Comparison of ENCODE assay signal across 16 mouse cellular contexts in the genomic region with DNA sequence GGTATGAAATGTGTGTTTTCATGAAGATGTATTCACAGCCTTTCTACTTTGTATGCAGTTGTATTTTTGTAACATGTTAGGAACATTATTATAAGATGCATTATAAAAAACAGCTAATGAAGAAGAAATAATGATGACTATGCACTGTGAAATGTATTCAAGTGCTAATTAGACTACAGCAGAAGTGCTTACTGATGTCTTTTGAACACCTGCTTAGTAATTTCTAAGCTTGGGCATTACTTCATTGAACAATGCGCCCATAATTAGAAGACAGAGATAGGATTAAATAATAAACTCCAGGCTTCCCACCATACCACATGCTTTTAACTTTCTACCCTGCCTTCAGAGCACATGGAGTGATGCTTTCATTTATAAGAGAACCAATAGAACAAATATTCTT.
DNase-seq lines count a peak whose midpoint lies in the region; ATAC-seq and TF ChIP-seq lines count a peak whose summit lies in the region.
"Had no signal": no experiment of that assay in that cellular context is flagged by ENCODE, and none has a peak within 500 bp of the region (broad histone marks: within the 10 kb centered on the region; RNA-seq: fewer than 3 reads in every experiment).

No protein-coding gene starts in this region.

- H3K9me3 ChIP-seq in forebrain, embryonic 12.5 days: no peaks in the 10 kb centered on the region
- H3K9me3 ChIP-seq in forebrain, embryonic 16.5 days (ENCODE audit: control insufficient read depth, low read length): no peaks in the 10 kb centered on the region
- no peaks in the 10 kb centered on the region for H3K9me3 ChIP-seq in forebrain, embryonic 14.5 days (replicated peaks; ENCODE audit: control insufficient read depth, low read length)
- no peaks in the 10 kb centered on the region for H3K9me3 ChIP-seq in heart, embryonic 12.5 days (replicated peaks)
- H3K9me3 ChIP-seq: embryonic facial prominence, embryonic 10.5 days; embryonic facial prominence, embryonic 12.5 days had no signal

- no peaks in the 10 kb centered on the region for H3K4me1 ChIP-seq in forebrain, embryonic 12.5 days
- H3K4me1 ChIP-seq in forebrain, embryonic 16.5 days (replicated peaks; ENCODE audit: control insufficient read depth, insufficient read depth, low read length): no peaks in the 10 kb centered on the region; the same call in 1 of the 2 replicates
- no peaks in the 10 kb centered on the region for H3K4me1 ChIP-seq in forebrain, embryonic 14.5 days (ENCODE audit: control insufficient read depth, insufficient read depth, low read length)
- no peaks in the 10 kb centered on the region for H3K4me1 ChIP-seq in heart, embryonic 12.5 days (replicated peaks)
- H3K4me1 ChIP-seq: embryonic facial prominence, embryonic 10.5 days; embryonic facial prominence, embryonic 12.5 days had no signal

- peak; percentile 60; the same call in 1 of the 2 replicates for ATAC-seq in forebrain, embryonic 12.5 days (ENCODE audit: low FRiP score)
- no peak for ATAC-seq in forebrain, embryonic 16.5 days
- peak; percentile 58 for ATAC-seq in forebrain, embryonic 14.5 days
- no peak for ATAC-seq in heart, embryonic 12.5 days (ENCODE audit: insufficient number of reproducible peaks, low FRiP score)

- no peak overlapping the region for H3K4me3 ChIP-seq in forebrain, embryonic 12.5 days (replicated peaks)
- no peak overlapping the region for H3K4me3 ChIP-seq in forebrain, embryonic 16.5 days (replicated peaks; ENCODE audit: low read length)
- no peak overlapping the region for H3K4me3 ChIP-seq in forebrain, embryonic 14.5 days (ENCODE audit: low read depth, low read length)
- no peak overlapping the region for H3K4me3 ChIP-seq in heart, embryonic 12.5 days
- H3K4me3 ChIP-seq: embryonic facial prominence, embryonic 10.5 days; embryonic facial prominence, embryonic 12.5 days had no signal

- no peak overlapping the region for H3K27ac ChIP-seq in forebrain, embryonic 12.5 days
- H3K27ac ChIP-seq in forebrain, embryonic 16.5 days (ENCODE audit: low read length): no peak overlapping the region
- H3K27ac ChIP-seq in forebrain, embryonic 14.5 days (ENCODE audit: low read depth, low read length): no peak overlapping the region
- H3K27ac ChIP-seq in heart, embryonic 12.5 days (ENCODE audit: poor library complexity, severe bottlenecking): no peak overlapping the region
- H3K27ac ChIP-seq: embryonic facial prominence, embryonic 10.5 days; embryonic facial prominence, embryonic 12.5 days had no signal

- no peak for TF ChIP-seq POLR2A in brain, embryonic 14.5 days (IDR thresholded peaks at IDR 0.05; ENCODE audit: borderline replicate concordance, extremely low read depth, insufficient read depth, insufficient read length, poor library complexity, severe bottlenecking)

- no peak overlapping the region for H3K9ac ChIP-seq in forebrain, embryonic 12.5 days
- no peak overlapping the region for H3K9ac ChIP-seq in forebrain, embryonic 16.5 days (replicated peaks; ENCODE audit: low read depth, low read length)
- no peak overlapping the region for H3K9ac ChIP-seq in forebrain, embryonic 14.5 days (ENCODE audit: low read length)
- H3K9ac ChIP-seq in heart, embryonic 12.5 days: no peak overlapping the region
- H3K9ac ChIP-seq: embryonic facial prominence, embryonic 12.5 days had no signal

- no peaks in the 10 kb centered on the region for H3K36me3 ChIP-seq in forebrain, embryonic 12.5 days (replicated peaks)
- H3K36me3 ChIP-seq in forebrain, embryonic 16.5 days (ENCODE audit: control insufficient read depth, insufficient read depth): no peaks in the 10 kb centered on the region
- H3K36me3 ChIP-seq in forebrain, embryonic 14.5 days (ENCODE audit: control insufficient read depth, insufficient read depth, low read length): no peaks in the 10 kb centered on the region
- H3K36me3 ChIP-seq in heart, embryonic 12.5 days: no peaks in the 10 kb centered on the region
- H3K36me3 ChIP-seq: embryonic facial prominence, embryonic 10.5 days; embryonic facial prominence, embryonic 12.5 days had no signal

- peak; percentile 33 for DNase-seq in brain, embryonic 14.5 days (ENCODE audit: low read depth)
- DNase-seq in forebrain, embryonic 14.5 days (ENCODE audit: low spot score): peak; percentile 24
- DNase-seq in ovary, adult 18-20 months (ENCODE audit: low spot score): no peak
- DNase-seq: adrenal gland, adult 2 months; adrenal gland, postnatal 10 days; adrenal gland, postnatal 25 days; cerebellum, adult 11-12 months; cerebellum, adult 2 months; cerebellum, adult 9-10 months; cerebellum, postnatal 10 days; cerebellum, postnatal 25 days had no signal

- no peak for TF ChIP-seq CTCF in brain, embryonic 14.5 days (IDR thresholded peaks at IDR 0.05; ENCODE audit: borderline replicate concordance, extremely low read depth, insufficient read depth, insufficient read length)

- no peak overlapping the region for H3K4me2 ChIP-seq in forebrain, embryonic 12.5 days
- H3K4me2 ChIP-seq in forebrain, embryonic 16.5 days (ENCODE audit: low read length): no peak overlapping the region
- H3K4me2 ChIP-seq in forebrain, embryonic 14.5 days (ENCODE audit: low read length): no peak overlapping the region
- no peak overlapping the region for H3K4me2 ChIP-seq in heart, embryonic 12.5 days
- H3K4me2 ChIP-seq: embryonic facial prominence, embryonic 12.5 days had no signal

- 58% methylated on average over 1 of the region's 1 CpGs for WGBS in forebrain, embryonic 12.5 days
- 45% methylated on average over 1 of the region's 1 CpGs for WGBS in forebrain, embryonic 16.5 days
- 72% methylated on average over 1 of the region's 1 CpGs for WGBS in forebrain, embryonic 14.5 days
- 73% methylated on average over 1 of the region's 1 CpGs for WGBS in heart, embryonic 12.5 days

- H3K27me3 ChIP-seq in forebrain, embryonic 12.5 days: no peaks in the 10 kb centered on the region
- no peaks in the 10 kb centered on the region for H3K27me3 ChIP-seq in forebrain, embryonic 16.5 days (replicated peaks; ENCODE audit: control insufficient read depth, insufficient read depth, low read length)
- no peaks in the 10 kb centered on the region for H3K27me3 ChIP-seq in forebrain, embryonic 14.5 days (replicated peaks; ENCODE audit: control insufficient read depth, insufficient read depth, low read length)
- H3K27me3 ChIP-seq in heart, embryonic 12.5 days (replicated peaks): no peaks in the 10 kb centered on the region
- H3K27me3 ChIP-seq: embryonic facial prominence, embryonic 12.5 days had no signal

Comparison
In these comparisons a context has a peak if more than half of its experiments do, and no peak if none do; other contexts are left out.
1. ATAC-seq: peak in forebrain, embryonic 12.5 days (single experiment) and forebrain, embryonic 14.5 days (single experiment); none in forebrain, embryonic 16.5 days (single experiment) and heart, embryonic 12.5 days (single experiment).